Comparison of ENCODE assay signal across 9 mouse cellular contexts in genomic region chr11:102925351-102925717, GRCm38 (mm10). TPM values are rescaled to one million over a fixed set of nuclear protein-coding genes. Genes with fewer than 3 reads are reported as not detected.
A peak's percentile ranks its signal among the peaks of the same experiment; 100 is the strongest.
DNase-seq lines count a peak whose midpoint lies in the region; ATAC-seq and TF ChIP-seq lines count a peak whose summit lies in the region.
"Had no signal": no experiment of that assay in that cellular context is flagged by ENCODE, and none has a peak within 500 bp of the region (broad histone marks: within the 10 kb centered on the region; RNA-seq: fewer than 3 reads in every experiment).

No protein-coding gene starts in this region.

- H3K9me3 ChIP-seq in liver, embryonic 14.5 days (ENCODE audit: control insufficient read depth, low read length) = no peaks in the 10 kb centered on the region
- H3K9me3 ChIP-seq in neural tube, embryonic 15.5 days (replicated peaks) = no peaks in the 10 kb centered on the region

- H3K9ac ChIP-seq in liver, embryonic 14.5 days (replicated peaks) = peak overlapping the region; percentile 83
- peak overlapping the region; percentile 46 for H3K9ac ChIP-seq in neural tube, embryonic 15.5 days (replicated peaks)

- H3K27me3 ChIP-seq in liver, embryonic 14.5 days (ENCODE audit: control insufficient read depth, insufficient read depth, low read length) = no peaks in the 10 kb centered on the region
- peaks cover 5% of the 10 kb centered on the region; the same call in 1 of the 2 replicates for H3K27me3 ChIP-seq in neural tube, embryonic 15.5 days (replicated peaks)

- no peak for TF ChIP-seq CTCF in bone marrow, adult 2 months (IDR thresholded peaks at IDR 0.05; ENCODE audit: control insufficient read depth, insufficient read depth, low read length)
- peak; percentile 49 for TF ChIP-seq CTCF in liver, embryonic 14.5 days (IDR thresholded peaks at IDR 0.05; ENCODE audit: low read depth)

- H3K4me3 ChIP-seq in bone marrow, adult 2 months (replicated peaks; ENCODE audit: control insufficient read depth, low read depth, low read length) = peak overlapping the region; percentile 87
- H3K4me3 ChIP-seq in liver, embryonic 14.5 days (ENCODE audit: insufficient read depth in 1 of 2, low read depth in 2 of 2, low read length in 2 of 2) = peak overlapping the region; percentile 83 to 94
- peak overlapping the region; percentile 62 for H3K4me3 ChIP-seq in neural tube, embryonic 15.5 days (replicated peaks)

- peak overlapping the region; percentile 81 for H3K4me2 ChIP-seq in liver, embryonic 14.5 days (ENCODE audit: low read depth)
- H3K4me2 ChIP-seq in neural tube, embryonic 15.5 days = peak overlapping the region; percentile 94

- TF ChIP-seq EP300 in liver, embryonic 14.5 days (IDR thresholded peaks at IDR 0.05; ENCODE audit: low read depth) = no peak

- 1% methylated on average over 10 of the region's 10 CpGs for WGBS in bone marrow, adult 2 months
- WGBS in liver, embryonic 14.5 days (ENCODE audit: insufficient replicate concordance) = under 1% methylated on average over 10 of the region's 10 CpGs
- WGBS in neural tube, embryonic 15.5 days = 1% methylated on average over 10 of the region's 10 CpGs

- peaks cover 27% of the 10 kb centered on the region for H3K36me3 ChIP-seq in liver, embryonic 14.5 days (replicated peaks; ENCODE audit: control insufficient read depth, insufficient read depth, low read depth)
- H3K36me3 ChIP-seq in neural tube, embryonic 15.5 days = no peaks in the 10 kb centered on the region

- ATAC-seq in granulocyte monocyte progenitor cell, adult 5-6 weeks (replicated peaks; ENCODE audit: poor library complexity, severe bottlenecking) = peak; percentile 66
- ATAC-seq in liver, embryonic 14.5 days (ENCODE audit: insufficient read depth) = peak; percentile 47
- 0 out of 2 replicates have a peak, but pooled peaks have one; percentile 28 for ATAC-seq in neural tube, embryonic 15.5 days (ENCODE audit: low FRiP score)

- no peaks in the 10 kb centered on the region for H3K4me1 ChIP-seq in bone marrow, adult 2 months (ENCODE audit: control insufficient read depth, insufficient read depth, low read length)
- peaks cover 4 to 16% of the 10 kb centered on the region in 2 experiments for H3K4me1 ChIP-seq in liver, embryonic 14.5 days (replicated peaks; ENCODE audit: control insufficient read depth in 2 of 2, insufficient read depth in 2 of 2, low read length in 1 of 2)
- H3K4me1 ChIP-seq in neural tube, embryonic 15.5 days = peaks cover 11% of the 10 kb centered on the region

- H3K27ac ChIP-seq in bone marrow, adult 2 months (ENCODE audit: control insufficient read depth, insufficient read depth, low read depth, low read length, poor library complexity) = peak overlapping the region; percentile 88
- peak overlapping the region; percentile 92 for H3K27ac ChIP-seq in liver, embryonic 14.5 days
- peak overlapping the region; percentile 74 for H3K27ac ChIP-seq in neural tube, embryonic 15.5 days (replicated peaks)

- no peak for TF ChIP-seq POLR2A in bone marrow, adult 2 months (IDR thresholded peaks at IDR 0.05; ENCODE audit: borderline replicate concordance, control insufficient read depth, low read depth, low read length)

- DNase-seq in right cerebral cortex, postnatal 4 days = peak; percentile 19
- DNase-seq in right cerebral cortex, adult 18-20 months = no peak
- peak; percentile 50 to 67 (median 51) for DNase-seq in liver, embryonic 14.5 days (ENCODE audit: low read depth in 3 of 3, low spot score in 3 of 3)
- DNase-seq in ovary, postnatal 36 days (ENCODE audit: low spot score) = no peak
- DNase-seq in adrenal gland, adult 2 months = no peak

RNA-seq across cellular contexts. Expression of gene Kif18b, which starts 0.4 kb away (rescaled TPM):
- 32.8 and 37.0 TPM in 2 replicates for polyA plus RNA-seq in bone marrow, adult 2 months (2011; ENCODE audit: insufficient read depth, insufficient read length, low replicate concordance, missing spikeins)
- total RNA-seq in granulocyte monocyte progenitor cell, adult 5-6 weeks (2014; fragmentation: Nextera tagmentation) = 4.9 and 11.6 TPM in 2 replicates
- 19.9 and 22.6 TPM in 2 replicates for total RNA-seq in granulocyte monocyte progenitor cell, adult 5-6 weeks (2017)
- polyA plus RNA-seq in liver, embryonic 14.5 days (2012; rRNA removed) = 19.7 and 21.9 TPM in 2 replicates
- polyA plus RNA-seq in liver, embryonic 14.5 days (2014; fragmentation: Nextera tagmentation; extraction: Ambion mirVana) = 6.3 TPM in 2 replicates
- polyA plus RNA-seq in neural tube, embryonic 15.5 days (2015; fragmentation: Nextera tagmentation; extraction: Ambion mirVana) = 1.9 and 3.9 TPM in 2 replicates
- 1 to 10 TPM in 1 of 2 experiments, under 1 TPM in 1; 0.62 to 1.2 TPM for total RNA-seq in adrenal gland, adult 2 months (2021)
- polyA plus RNA-seq in adrenal gland, adult 2 months (2012; rRNA removed) = 1.2 and 1.4 TPM in 2 replicates

RNA-seq across cellular contexts. Expression of gene C1ql1, which starts 21.2 kb away (rescaled TPM):
- not detected in 2 replicates for polyA plus RNA-seq in bone marrow, adult 2 months (2011; ENCODE audit: insufficient read depth, insufficient read length, low replicate concordance, missing spikeins)
- total RNA-seq in granulocyte monocyte progenitor cell, adult 5-6 weeks (2014; fragmentation: Nextera tagmentation) = not detected in 2 replicates
- not detected in 2 replicates for total RNA-seq in granulocyte monocyte progenitor cell, adult 5-6 weeks (2017)
- polyA plus RNA-seq in liver, embryonic 14.5 days (2012; rRNA removed) = 0.17 and 0.21 TPM in 2 replicates
- polyA plus RNA-seq in liver, embryonic 14.5 days (2014; fragmentation: Nextera tagmentation; extraction: Ambion mirVana) = 0.15 TPM in 1 of 2 replicates, not detected in the other
- 4.4 TPM in 2 replicates for polyA plus RNA-seq in neural tube, embryonic 15.5 days (2015; fragmentation: Nextera tagmentation; extraction: Ambion mirVana)
- 10 to 100 TPM; 39.4 to 69.4 TPM for total RNA-seq in adrenal gland, adult 2 months (2021)
- 67.7 and 112 TPM in 2 replicates for polyA plus RNA-seq in adrenal gland, adult 2 months (2012; rRNA removed)

RNA-seq across cellular contexts. Expression of gene Gfap, which starts 24.6 kb away (rescaled TPM):
- 8.1 and 11.4 TPM in 2 replicates for polyA plus RNA-seq in bone marrow, adult 2 months (2011; ENCODE audit: insufficient read depth, insufficient read length, low replicate concordance, missing spikeins)
- total RNA-seq in granulocyte monocyte progenitor cell, adult 5-6 weeks (2014; fragmentation: Nextera tagmentation) = not detected in 2 replicates
- total RNA-seq in granulocyte monocyte progenitor cell, adult 5-6 weeks (2017) = not detected in 2 replicates
- 8.2 and 12.6 TPM in 2 replicates for polyA plus RNA-seq in liver, embryonic 14.5 days (2012; rRNA removed)
- polyA plus RNA-seq in liver, embryonic 14.5 days (2014; fragmentation: Nextera tagmentation; extraction: Ambion mirVana) = 9.3 and 10.2 TPM in 2 replicates
- 2.4 and 4.2 TPM in 2 replicates for polyA plus RNA-seq in neural tube, embryonic 15.5 days (2015; fragmentation: Nextera tagmentation; extraction: Ambion mirVana)
- 1 to 10 TPM in 1 of 2 experiments, under 1 TPM in 1; 0.55 to 1.5 TPM for total RNA-seq in adrenal gland, adult 2 months (2021)
- 0.60 and 0.72 TPM in 2 replicates for polyA plus RNA-seq in adrenal gland, adult 2 months (2012; rRNA removed)

RNA-seq across cellular contexts. Expression of gene Fam187a, which starts 40.4 kb away (rescaled TPM):
- not detected in 2 replicates for polyA plus RNA-seq in bone marrow, adult 2 months (2011; ENCODE audit: insufficient read depth, insufficient read length, low replicate concordance, missing spikeins)
- total RNA-seq in granulocyte monocyte progenitor cell, adult 5-6 weeks (2014; fragmentation: Nextera tagmentation) = not detected in 2 replicates
- not detected in 2 replicates for total RNA-seq in granulocyte monocyte progenitor cell, adult 5-6 weeks (2017)
- polyA plus RNA-seq in liver, embryonic 14.5 days (2012; rRNA removed) = not detected in 2 replicates
- polyA plus RNA-seq in liver, embryonic 14.5 days (2014; fragmentation: Nextera tagmentation; extraction: Ambion mirVana) = 0.06 TPM in 1 of 2 replicates, not detected in the other
- not detected in 2 replicates for polyA plus RNA-seq in neural tube, embryonic 15.5 days (2015; fragmentation: Nextera tagmentation; extraction: Ambion mirVana)
- not detected for total RNA-seq in adrenal gland, adult 2 months (2021)
- not detected in 2 replicates for polyA plus RNA-seq in adrenal gland, adult 2 months (2012; rRNA removed)
- total RNA-seq: left cerebral cortex, postnatal 10 days had no signal

RNA-seq across cellular contexts. Expression of gene Ccdc103, which starts 44.3 kb away (rescaled TPM):
- 0.70 TPM in 1 of 2 replicates, not detected in the other for polyA plus RNA-seq in bone marrow, adult 2 months (2011; ENCODE audit: insufficient read depth, insufficient read length, low replicate concordance, missing spikeins)
- not detected in 2 replicates for total RNA-seq in granulocyte monocyte progenitor cell, adult 5-6 weeks (2014; fragmentation: Nextera tagmentation)
- not detected in 2 replicates for total RNA-seq in granulocyte monocyte progenitor cell, adult 5-6 weeks (2017)
- polyA plus RNA-seq in liver, embryonic 14.5 days (2012; rRNA removed) = 0.29 and 0.59 TPM in 2 replicates
- 0.75 and 1.1 TPM in 2 replicates for polyA plus RNA-seq in liver, embryonic 14.5 days (2014; fragmentation: Nextera tagmentation; extraction: Ambion mirVana)
- 1.5 and 1.7 TPM in 2 replicates for polyA plus RNA-seq in neural tube, embryonic 15.5 days (2015; fragmentation: Nextera tagmentation; extraction: Ambion mirVana)
- under 1 TPM; 0.32 to 0.97 TPM for total RNA-seq in adrenal gland, adult 2 months (2021)
- polyA plus RNA-seq in adrenal gland, adult 2 months (2012; rRNA removed) = 0.46 and 0.81 TPM in 2 replicates

Comparison
In these comparisons a context has a peak if more than half of its experiments do, and no peak if none do; other contexts are left out.
1. DNase-seq: peak in right cerebral cortex, postnatal 4 days (single experiment) and liver, embryonic 14.5 days (3 of 3); none in right cerebral cortex, adult 18-20 months (single experiment), ovary, postnatal 36 days (single experiment) and adrenal gland, adult 2 months (single experiment).
2. RNA of gene C1ql1, which starts 21.2 kb away (polyA plus RNA-seq): 67.7 to 112 TPM in adrenal gland, adult 2 months; 4.4 TPM in neural tube, embryonic 15.5 days, 0.15 to 0.21 TPM in liver, embryonic 14.5 days and not detected in bone marrow, adult 2 months; every median in the first group is over 10 times any median in the second.
3. Peak in every context shown above with its lines, with median percentiles within 50 percentile points of each other: H3K27ac ChIP-seq, H3K4me3 ChIP-seq and ATAC-seq.